Mouse (Mus musculus): ENCODE results near the gene Trak2.

DNA sequence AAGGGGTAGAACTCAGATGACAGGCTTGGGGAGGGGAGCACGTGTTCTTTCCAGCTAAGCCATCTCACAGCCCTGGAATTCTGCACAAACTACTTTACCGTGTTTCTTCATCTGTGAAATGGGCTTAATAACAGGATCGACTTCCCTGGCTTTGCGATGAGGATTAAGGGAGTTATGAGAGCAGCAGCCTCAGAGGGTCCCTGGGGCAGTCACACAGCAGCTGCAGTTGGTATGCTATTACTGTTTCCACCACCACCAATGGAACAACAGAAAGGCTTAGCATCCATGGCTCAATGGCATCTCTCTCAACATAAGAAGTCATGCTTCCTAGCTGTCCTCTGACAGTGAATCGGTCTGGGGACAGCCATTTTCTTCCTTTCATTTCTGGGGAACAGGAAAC is 20.7 kb downstream of the Trak2 start:
- no peak for TF ChIP-seq POLR2A (IDR thresholded peaks at IDR 0.05; ENCODE audit: insufficient read depth, low read depth, low read length)
- TF ChIP-seq CTCF (IDR thresholded peaks at IDR 0.05; ENCODE audit: insufficient read depth, low read depth, low read length) = no peak
